Mouse (Mus musculus) brain, embryonic 14.5 days (tissue): ENCODE measurements at regions not wholly inside any gene's neighbourhood (a gene's known extent, or its start where the extent isn't known, plus 50 kb on each side); places are given as distances from the start of the nearest gene placed in this dataset.

Experiments
- CTCF ChIP-seq: fragments of 200-500 bp; IDR thresholded peaks from 2 replicates; pipeline ENCODE4 v1.5.1; 2012; ENCODE audit warnings: inconsistent platforms, mild to moderate bottlenecking, moderate library complexity, borderline replicate concordance; ENCODE audit not compliant: insufficient read depth, insufficient read length; ENCODE audit errors: extremely low read depth
- POLR2A ChIP-seq: fragments of 200-500 bp; IDR thresholded peaks from 2 replicates; pipeline ENCODE4 v1.6.1; 2012; ENCODE audit warnings: mild to moderate bottlenecking, inconsistent platforms, borderline replicate concordance; ENCODE audit not compliant: poor library complexity, insufficient read depth, insufficient read length, severe bottlenecking; ENCODE audit errors: extremely low read depth

- TF ChIP-seq CTCF (no peak), POLR2A (no peak)
These were observed 237.8 kb upstream of the Cntnap4 start for GRCm38 (mm10) chr8:112332021-112332420.
